Mouse (Mus musculus): Measurements from ENCODE around the gene Cyp3a25. TPM values are rescaled to one million over a fixed set of nuclear protein-coding genes. Genes with fewer than 3 reads are reported as not detected.
"Not testable (repeated sequence)": the region's sequence is repeated elsewhere in the genome, so short reads cannot be mapped to it uniquely, and the experiment has no call there.

The Cyp3a25 gene
- polyA plus RNA-seq (2016; fragmentation: Nextera tagmentation; extraction: Ambion mirVana) = not detected in 2 replicates

- not testable (repeated sequence) for H3K27ac ChIP-seq; H3K4me3 ChIP-seq; H3K27me3 ChIP-seq; H3K4me1 ChIP-seq; H3K36me3 ChIP-seq; ATAC-seq (ENCODE audit: low FRiP score); H3K9ac ChIP-seq; H3K4me2 ChIP-seq (replicated peaks)
- 77% methylated on average over 1 of the region's 1 CpGs for WGBS
- H3K9me3 ChIP-seq (replicated peaks) = peaks cover 38% of the 10 kb centered on the region
These were observed at the start of gene Cyp3a25 for GRCm38 (mm10) chr5:146009509-146009908. Gene Cyp3a25 (minus strand): TSS chr5:146009618.

- no peak for ATAC-seq (ENCODE audit: low FRiP score)
- Histone ChIP-seq H3K4me2 (replicated peaks) (no peak overlapping the region), H3K36me3 (no peaks in the 10 kb centered on the region), H3K4me1 (no peaks in the 10 kb centered on the region), H3K4me3 (no peak overlapping the region), H3K27me3 (no peaks in the 10 kb centered on the region), H3K27ac (no peak overlapping the region), H3K9me3 (replicated peaks) (peaks cover 39% of the 10 kb centered on the region), H3K9ac (no peak overlapping the region)
- 57% methylated on average over 4 of the region's 4 CpGs for WGBS
These were observed 11.7 kb upstream of the Cyp3a25 start for GRCm38 (mm10) chr5:146021136-146021535.

- H3K9ac ChIP-seq = no peak overlapping the region
- no peaks in the 10 kb centered on the region for H3K36me3 ChIP-seq
- H3K27me3 ChIP-seq = no peaks in the 10 kb centered on the region
- 80% methylated on average over 5 of the region's 5 CpGs for WGBS
- ATAC-seq (ENCODE audit: low FRiP score) = no peak
- H3K4me2 ChIP-seq (replicated peaks) = no peak overlapping the region
- H3K27ac ChIP-seq = no peak overlapping the region
- peaks cover 53% of the 10 kb centered on the region for H3K9me3 ChIP-seq (replicated peaks)
- H3K4me1 ChIP-seq = no peaks in the 10 kb centered on the region
- no peak overlapping the region for H3K4me3 ChIP-seq
These were observed 8.9 kb upstream of the Cyp3a25 start for GRCm38 (mm10) chr5:146018275-146018674.

GRCm38 (mm10) chr5:146011251-146011650, 1.8 kb upstream of the Cyp3a25 start:
- H3K4me2 ChIP-seq (replicated peaks) = no peak overlapping the region
- WGBS = 83% methylated on average over 1 of the region's 1 CpGs
- no peaks in the 10 kb centered on the region for H3K4me1 ChIP-seq
- H3K27me3 ChIP-seq = no peaks in the 10 kb centered on the region
- peaks cover 40% of the 10 kb centered on the region for H3K9me3 ChIP-seq (replicated peaks)
- no peak overlapping the region for H3K4me3 ChIP-seq
- H3K27ac ChIP-seq = no peak overlapping the region
- no peak overlapping the region for H3K9ac ChIP-seq
- ATAC-seq (ENCODE audit: low FRiP score) = no peak
- H3K36me3 ChIP-seq = no peaks in the 10 kb centered on the region

DNA sequence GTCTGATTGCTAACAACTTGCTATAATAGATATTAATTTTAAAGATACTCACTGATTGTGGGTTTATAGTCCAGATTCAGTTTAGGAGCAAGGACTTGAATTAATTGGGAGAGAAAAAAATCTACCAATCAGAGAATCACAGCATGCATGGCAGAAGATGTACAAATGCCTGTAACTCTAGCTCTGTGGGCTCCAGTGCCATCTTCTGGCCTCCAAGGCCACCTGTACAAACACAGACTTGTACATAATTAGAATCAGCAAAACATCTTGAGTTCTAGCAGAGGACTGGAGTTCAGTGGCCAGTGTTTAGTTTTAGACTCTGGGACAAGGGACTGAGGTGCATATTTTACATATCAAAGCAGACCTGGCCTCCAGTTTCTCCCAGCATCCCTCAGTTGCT, 42.3 kb downstream of the Cyp3a25 start:
- no peaks in the 10 kb centered on the region for H3K27me3 ChIP-seq
- no peak overlapping the region for H3K9ac ChIP-seq
- peaks cover 31% of the 10 kb centered on the region for H3K9me3 ChIP-seq (replicated peaks)
- no peak overlapping the region for H3K27ac ChIP-seq
- no peak overlapping the region for H3K4me3 ChIP-seq
- no peaks in the 10 kb centered on the region for H3K4me1 ChIP-seq
- H3K4me2 ChIP-seq (replicated peaks) = no peak overlapping the region
- ATAC-seq (ENCODE audit: low FRiP score) = no peak
- H3K36me3 ChIP-seq = no peaks in the 10 kb centered on the region

Other genes with a start within 250 kb of the Cyp3a25 start
- not detected in 2 replicates for gene Cyp3a44, start 203.7 kb downstream of the Cyp3a25 start, polyA plus RNA-seq (2016; fragmentation: Nextera tagmentation; extraction: Ambion mirVana)
- gene Cyp3a11, start 129.7 kb downstream of the Cyp3a25 start, polyA plus RNA-seq (2016; fragmentation: Nextera tagmentation; extraction: Ambion mirVana) = not detected in 2 replicates
- not detected in 2 replicates for gene Cyp3a59, start 69.6 kb upstream of the Cyp3a25 start, polyA plus RNA-seq (2016; fragmentation: Nextera tagmentation; extraction: Ambion mirVana)
- gene Gm5565, start 150.9 kb upstream of the Cyp3a25 start, polyA plus RNA-seq (2016; fragmentation: Nextera tagmentation; extraction: Ambion mirVana) = not detected in 2 replicates
- gene Gm6309, start 161.1 kb upstream of the Cyp3a25 start, polyA plus RNA-seq (2016; fragmentation: Nextera tagmentation; extraction: Ambion mirVana) = not detected in 2 replicates
- gene 1700001J03Rik, start 175.7 kb upstream of the Cyp3a25 start, polyA plus RNA-seq (2016; fragmentation: Nextera tagmentation; extraction: Ambion mirVana) = not detected in 2 replicates
- gene Rnf6, start 211.9 kb upstream of the Cyp3a25 start, polyA plus RNA-seq (2016; fragmentation: Nextera tagmentation; extraction: Ambion mirVana) = 23.5 and 26.2 TPM in 2 replicates
- 30.9 and 32.6 TPM in 2 replicates for gene Cdk8, start 221.6 kb upstream of the Cyp3a25 start, polyA plus RNA-seq (2016; fragmentation: Nextera tagmentation; extraction: Ambion mirVana)